Mouse (Mus musculus) liver, embryonic 13.5 days (tissue): ENCODE measurements around the gene Ap3m1. TPM values are rescaled to one million over a fixed set of nuclear protein-coding genes. Genes with fewer than 3 reads are reported as not detected.
A peak's percentile ranks its signal among the peaks of the same experiment; 100 is the strongest.

ENCODE experiments used
- ATAC-seq: fragments of 200-750 bp; cut with Nextera tagmentation; 2 replicates; pipeline ENCODE4 v1.8.0; 2017; ENCODE audit warnings: low read depth, mild to moderate bottlenecking, moderate number of reproducible peaks, moderate library complexity
- DNase-seq: peaks from one replicate; pipeline ENCODE4 v3.0.0; 2022
- H3K27ac ChIP-seq: fragments of 300-500 bp; sonication (generic); 2 replicates; pipeline ENCODE4 v1.5.1; 2015; ENCODE audit warnings: moderate library complexity, mild to moderate bottlenecking, inconsistent platforms
- H3K27me3 ChIP-seq: fragments of 300-500 bp; sonication (generic); 2 replicates; pipeline ENCODE4 v1.6.1; 2015; ENCODE audit warnings: mild to moderate bottlenecking, inconsistent platforms
- H3K36me3 ChIP-seq: fragments of 300-500 bp; sonication (generic); 2 replicates; pipeline ENCODE4 v1.6.1; 2015; ENCODE audit warnings: mild to moderate bottlenecking, inconsistent platforms
- H3K4me1 ChIP-seq: fragments of 300-500 bp; sonication (generic); replicated peaks from 2 replicates; pipeline ENCODE4 v1.6.1; 2015; ENCODE audit warnings: inconsistent platforms
- H3K4me2 ChIP-seq: fragments of 300-500 bp; sonication (generic); 2 replicates; pipeline ENCODE4 v1.6.1; 2015; ENCODE audit warnings: inconsistent platforms, mild to moderate bottlenecking, moderate library complexity
- H3K4me3 ChIP-seq: fragments of 300-500 bp; sonication (generic); replicated peaks from 2 replicates; pipeline ENCODE4 v1.5.1; 2015; ENCODE audit warnings: mild to moderate bottlenecking, inconsistent platforms
- H3K9ac ChIP-seq: fragments of 300-500 bp; sonication (generic); 2 replicates; pipeline ENCODE4 v1.6.1; 2015; ENCODE audit warnings: mild to moderate bottlenecking, inconsistent platforms
- H3K9me3 ChIP-seq: fragments of 300-500 bp; sonication (generic); replicated peaks from 2 replicates; pipeline ENCODE4 v1.6.1; 2016; ENCODE audit warnings: inconsistent platforms
- WGBS: fragments of 180-500 bp; shearing (Covaris S2); methylation state at CpG from one replicate; pipeline ENCODE4 v1.1.7; 2015; ENCODE audit not compliant: insufficient replicate concordance; 5-methylcytosine and 5-hydroxymethylcytosine counted together
- polyA plus RNA-seq: library from polyadenylated mRNA; unstranded; fragments of >200 nt; fragmentation: Nextera tagmentation; extraction: Ambion mirVana; gene quantifications from 2 replicates; pipeline ENCODE4 v1.2.1, GENCODE M21; 2015

Gene Ap3m1
- polyA plus RNA-seq, 1 experiment from 2014 or later: 37.0 TPM

DNA sequence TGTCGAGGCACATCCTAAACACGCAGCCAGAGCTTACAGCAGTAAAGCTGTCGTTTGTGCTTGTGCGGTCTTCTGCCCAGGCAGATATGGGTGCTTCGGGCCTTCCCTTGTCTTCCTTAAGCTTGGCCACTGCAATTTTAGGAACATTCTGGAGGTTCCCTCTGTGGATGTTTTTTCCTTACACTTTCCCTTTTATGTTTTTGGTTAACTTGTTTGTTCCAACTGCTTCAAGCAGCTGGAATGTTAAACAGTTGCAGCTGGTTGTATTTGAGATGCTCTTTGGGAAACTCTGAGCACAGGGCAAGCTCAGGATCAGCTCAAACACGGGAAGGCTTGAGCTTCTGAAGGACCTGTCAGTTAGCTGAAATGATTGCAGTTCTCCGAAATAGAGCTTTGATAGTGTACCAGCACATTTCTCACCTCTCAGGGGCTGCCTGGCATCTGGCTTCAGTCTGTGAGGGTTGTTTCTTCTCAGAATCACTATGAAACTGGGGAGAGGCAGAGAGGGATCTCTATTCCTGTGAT lies 34.6 kb upstream of the Ap3m1 start:
- H3K4me3 ChIP-seq: no peak overlapping the region
- peaks cover 78% of the 10 kb centered on the region for H3K4me1 ChIP-seq
- DNase-seq (no peak), ATAC-seq (no peak)
- WGBS: 61% methylated on average over 7 of the region's 7 CpGs
- peak overlapping the region; percentile 28; the same call in 1 of the 2 replicates for H3K9ac ChIP-seq
- no peaks in the 10 kb centered on the region for H3K27me3 ChIP-seq
- H3K4me2 ChIP-seq: no peak overlapping the region
- H3K36me3 ChIP-seq: peaks cover under 1% of the 10 kb centered on the region
- no peaks in the 10 kb centered on the region for H3K9me3 ChIP-seq
- peak overlapping the region; percentile 29; the same call in 1 of the 2 replicates for H3K27ac ChIP-seq

DNA sequence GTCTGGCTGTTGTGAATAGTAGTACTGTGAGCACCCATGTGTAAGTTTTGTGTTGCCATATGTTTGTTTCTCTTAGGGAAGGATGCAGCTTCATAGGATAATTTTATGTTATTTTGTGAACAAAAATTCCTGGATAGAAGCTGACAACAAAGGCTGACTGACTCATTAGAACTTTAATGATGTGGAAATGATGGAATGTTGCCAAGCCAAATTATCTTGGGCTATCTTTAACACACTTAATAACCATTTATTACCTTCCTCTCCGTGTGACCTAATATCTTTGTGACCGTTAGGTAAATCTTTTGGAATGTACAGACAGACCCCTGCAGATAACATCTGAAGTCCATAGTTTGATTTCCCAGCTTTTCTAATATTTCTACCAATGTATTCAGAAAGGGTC lies 33.8 kb upstream of the Ap3m1 start:
- ATAC-seq (no peak), DNase-seq (no peak)
- Histone ChIP-seq H3K4me3 (no peak overlapping the region), H3K9me3 (no peaks in the 10 kb centered on the region), H3K36me3 (no peaks in the 10 kb centered on the region; the same call in 1 of the 2 replicates), H3K4me1 (peaks cover 85% of the 10 kb centered on the region), H3K27ac (no peak overlapping the region), H3K4me2 (no peak overlapping the region), H3K27me3 (no peaks in the 10 kb centered on the region), H3K9ac (no peak overlapping the region)
- 61% methylated on average over 2 of the region's 2 CpGs for WGBS

DNA sequence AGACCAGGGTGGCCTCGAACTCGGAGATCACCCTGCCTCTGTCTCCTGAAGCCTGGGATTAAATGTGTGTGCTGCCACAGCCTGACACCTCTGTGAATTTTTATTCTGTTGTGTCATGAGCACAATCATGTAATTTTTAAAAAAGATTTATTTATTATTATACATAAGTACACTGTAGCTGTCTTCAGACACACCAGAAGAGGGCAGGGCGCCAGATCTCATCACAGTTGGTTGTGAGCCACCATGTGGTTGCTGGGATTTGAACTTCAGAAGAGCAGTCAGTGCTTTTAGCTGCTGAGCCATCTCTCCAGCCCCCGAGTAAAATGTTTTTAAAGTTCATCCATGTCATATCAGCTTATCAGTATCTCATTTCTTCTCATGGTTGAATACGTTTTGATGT lies 33.4 kb upstream of the Ap3m1 start:
- Histone ChIP-seq H3K4me1 (peaks cover 85% of the 10 kb centered on the region), H3K4me3 (no peak overlapping the region), H3K4me2 (no peak overlapping the region), H3K27me3 (no peaks in the 10 kb centered on the region), H3K27ac (no peak overlapping the region), H3K36me3 (no peaks in the 10 kb centered on the region; the same call in 1 of the 2 replicates), H3K9me3 (no peaks in the 10 kb centered on the region), H3K9ac (no peak overlapping the region)
- 60% methylated on average over 5 of the region's 5 CpGs for WGBS
- ATAC-seq: no peak
- DNase-seq: no peak

DNA sequence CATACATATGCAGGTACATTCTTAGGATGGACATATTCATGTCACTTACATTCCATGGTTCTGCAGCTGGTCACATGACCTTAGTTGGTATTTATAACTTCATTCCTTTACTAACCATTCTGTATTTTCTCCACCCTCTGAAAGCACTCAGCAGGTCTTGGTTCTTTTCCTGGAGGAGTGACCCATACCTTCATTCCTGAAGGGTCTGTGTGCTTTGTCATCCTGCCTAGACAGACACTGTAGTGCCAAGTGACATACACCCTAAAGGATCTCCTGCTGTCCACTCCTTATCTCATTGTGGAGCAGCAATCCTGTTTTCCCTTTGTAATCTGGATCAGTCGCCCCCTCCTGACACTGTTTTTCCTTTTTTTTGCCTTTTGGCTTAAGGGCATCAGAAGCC lies 30.5 kb upstream of the Ap3m1 start:
- no peaks in the 10 kb centered on the region for H3K9me3 ChIP-seq
- no peaks in the 10 kb centered on the region; the same call in 1 of the 2 replicates for H3K36me3 ChIP-seq
- H3K4me2 ChIP-seq: no peak overlapping the region
- WGBS: 45% methylated on average over 1 of the region's 1 CpGs
- no peaks in the 10 kb centered on the region for H3K27me3 ChIP-seq
- DNase-seq: no peak
- no peak for ATAC-seq
- peaks cover 78% of the 10 kb centered on the region for H3K4me1 ChIP-seq
- no peak overlapping the region for H3K4me3 ChIP-seq
- H3K27ac ChIP-seq: no peak overlapping the region
- H3K9ac ChIP-seq: no peak overlapping the region

DNA sequence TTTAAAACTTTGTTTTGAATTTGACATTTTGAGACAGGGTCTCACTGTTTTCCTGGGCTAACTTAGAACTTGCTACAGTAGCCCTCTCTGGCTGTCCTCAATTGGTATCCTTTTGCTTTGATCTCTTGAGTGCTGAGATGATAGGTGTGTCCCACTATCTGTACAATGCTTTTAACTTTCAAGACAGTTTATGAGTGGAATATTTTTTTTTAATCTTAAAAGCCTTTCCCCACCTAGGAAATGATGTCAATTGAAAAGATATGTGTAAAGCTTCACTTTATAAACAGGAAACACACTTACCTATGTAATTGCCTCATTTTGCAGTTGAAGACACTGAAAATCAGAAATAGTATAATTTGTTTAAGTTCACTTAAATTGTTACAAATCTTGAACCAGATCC lies 26.2 kb upstream of the Ap3m1 start:
- 0 out of 2 replicates have a peak overlapping the region, but pooled peaks have one; percentile 60 for H3K27ac ChIP-seq
- peaks cover 82% of the 10 kb centered on the region for H3K4me1 ChIP-seq
- DNase-seq: no peak
- no peaks in the 10 kb centered on the region; the same call in 1 of the 2 replicates for H3K36me3 ChIP-seq
- no peaks in the 10 kb centered on the region for H3K9me3 ChIP-seq
- no peak for ATAC-seq
- H3K4me2 ChIP-seq: peak overlapping the region; percentile 95; the same call in 1 of the 2 replicates
- H3K9ac ChIP-seq: peak overlapping the region; percentile 52
- no peak overlapping the region for H3K4me3 ChIP-seq
- no peaks in the 10 kb centered on the region for H3K27me3 ChIP-seq

DNA sequence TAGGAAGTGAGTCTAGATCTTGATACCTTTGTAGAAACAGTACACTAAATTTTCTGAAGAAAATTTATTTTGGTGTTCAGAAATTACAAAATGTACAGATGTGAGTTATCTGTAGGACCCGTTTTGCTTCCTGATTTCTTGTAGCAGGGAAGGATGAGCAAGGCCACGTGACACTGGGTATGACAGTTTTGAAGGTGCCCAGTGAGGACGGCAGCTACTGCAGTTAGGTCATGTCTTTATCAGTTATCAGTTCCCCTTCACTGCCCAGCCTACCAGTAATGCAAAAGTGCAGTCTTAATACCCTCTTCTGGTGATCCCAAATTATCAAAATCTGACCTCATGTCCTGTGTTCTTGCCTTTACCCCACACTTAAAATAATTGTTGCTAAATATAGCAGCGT lies 25.6 kb upstream of the Ap3m1 start:
- H3K27me3 ChIP-seq: no peaks in the 10 kb centered on the region
- peak overlapping the region; percentile 60 for H3K27ac ChIP-seq
- peaks cover 80% of the 10 kb centered on the region for H3K4me1 ChIP-seq
- no peaks in the 10 kb centered on the region; the same call in 1 of the 2 replicates for H3K36me3 ChIP-seq
- ATAC-seq (0 out of 2 replicates have a peak, but pooled peaks have one; percentile 9), DNase-seq (peak; percentile 52)
- peak overlapping the region; percentile 95 for H3K4me2 ChIP-seq
- H3K9me3 ChIP-seq: no peaks in the 10 kb centered on the region
- H3K9ac ChIP-seq: peak overlapping the region; percentile 83; the same call in 1 of the 2 replicates
- WGBS: 14% methylated on average over 4 of the region's 4 CpGs
- no peak overlapping the region; the same call in 1 of the 2 replicates for H3K4me3 ChIP-seq

DNA sequence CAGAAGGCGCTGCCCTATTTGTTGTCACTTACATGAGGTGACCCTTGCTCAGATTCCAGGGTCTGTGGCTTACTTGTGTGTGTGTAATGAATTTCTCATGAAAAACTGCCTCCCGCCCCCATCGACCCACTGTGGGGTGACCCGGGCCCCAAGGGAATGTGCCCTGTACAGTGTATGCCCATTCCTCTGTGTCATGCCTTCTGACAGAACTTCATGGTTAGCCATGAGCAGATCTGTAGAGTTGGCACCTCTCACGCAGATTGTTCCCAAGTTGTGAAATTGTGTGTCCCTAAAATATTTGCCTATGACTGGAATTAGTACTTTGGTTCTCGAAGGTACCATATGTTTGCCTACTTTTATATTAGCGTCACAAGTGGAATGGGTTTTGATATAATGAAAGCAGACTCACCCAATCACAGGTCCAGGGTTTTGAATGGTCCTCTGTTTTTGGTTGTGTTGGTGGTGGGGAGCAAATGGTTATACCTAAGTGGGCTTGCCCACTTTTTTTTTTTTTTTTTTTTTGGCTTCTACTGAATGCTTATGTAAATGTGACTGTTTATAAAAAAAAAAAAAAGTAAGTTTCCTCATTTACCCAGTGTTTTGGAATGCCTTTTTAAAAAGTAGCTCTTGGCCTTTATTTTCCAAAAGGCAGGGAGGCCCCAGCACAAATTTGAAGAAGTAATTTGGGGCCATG lies 24.3 kb upstream of the Ap3m1 start:
- Histone ChIP-seq H3K4me2 (peak overlapping the region; percentile 95), H3K4me1 (peaks cover 78% of the 10 kb centered on the region), H3K27ac (peak overlapping the region; percentile 94), H3K27me3 (no peaks in the 10 kb centered on the region), H3K9ac (peak overlapping the region; percentile 83), H3K9me3 (no peaks in the 10 kb centered on the region), H3K36me3 (no peaks in the 10 kb centered on the region), H3K4me3 (peak overlapping the region; percentile 77)
- ATAC-seq (peak; percentile 18; the same call in 1 of the 2 replicates), DNase-seq (peak; percentile 28)
- WGBS: 24% methylated on average over 7 of the region's 7 CpGs

DNA sequence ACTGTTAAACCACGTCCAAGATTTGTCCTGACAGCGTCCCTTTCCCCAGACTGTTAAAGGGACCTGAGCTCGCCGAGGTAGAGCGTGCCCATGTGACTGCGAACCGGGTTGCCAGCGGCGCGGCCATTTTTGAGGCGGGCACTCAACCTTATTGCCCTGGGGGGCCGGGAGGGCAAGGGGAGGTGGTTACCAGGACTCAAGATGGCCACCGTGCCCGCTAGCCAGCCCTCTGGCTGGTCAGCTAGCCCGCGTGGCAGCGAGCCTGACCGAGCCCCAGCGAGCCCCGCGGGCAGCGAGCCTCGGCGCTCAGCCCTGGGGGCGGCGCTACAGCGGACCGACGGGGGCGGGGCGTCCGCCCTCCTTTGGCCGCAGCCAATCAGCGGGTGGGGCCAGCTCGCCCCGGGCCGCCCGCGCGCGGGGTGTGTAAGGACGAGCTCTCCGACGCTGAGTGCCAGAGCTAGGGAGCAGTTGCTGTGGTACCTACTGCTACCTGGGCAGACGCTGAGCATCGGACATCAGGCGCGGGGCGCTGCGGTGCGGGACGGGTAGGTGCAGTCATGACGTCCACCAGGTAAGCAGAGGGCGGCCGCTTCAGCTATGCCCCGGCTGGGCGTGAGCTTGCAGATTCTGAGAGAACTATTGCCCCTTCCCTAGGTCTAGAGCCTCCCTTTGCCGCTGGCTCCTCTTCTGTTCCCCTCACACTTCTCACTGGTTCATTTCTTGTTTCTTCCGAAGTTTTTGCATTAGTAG lies 23.6 kb upstream of the Ap3m1 start:
- no peaks in the 10 kb centered on the region for H3K9me3 ChIP-seq
- DNase-seq (peak; percentile 85), ATAC-seq (peak; percentile 94)
- peak overlapping the region; percentile 83 for H3K9ac ChIP-seq
- H3K27me3 ChIP-seq: no peaks in the 10 kb centered on the region
- H3K4me3 ChIP-seq: peak overlapping the region; percentile 77
- H3K4me1 ChIP-seq: peaks cover 75% of the 10 kb centered on the region
- under 1% methylated on average over 55 of the region's 59 CpGs for WGBS
- H3K36me3 ChIP-seq: no peaks in the 10 kb centered on the region
- H3K4me2 ChIP-seq: peak overlapping the region; percentile 95
- peak overlapping the region; percentile 94 for H3K27ac ChIP-seq

DNA sequence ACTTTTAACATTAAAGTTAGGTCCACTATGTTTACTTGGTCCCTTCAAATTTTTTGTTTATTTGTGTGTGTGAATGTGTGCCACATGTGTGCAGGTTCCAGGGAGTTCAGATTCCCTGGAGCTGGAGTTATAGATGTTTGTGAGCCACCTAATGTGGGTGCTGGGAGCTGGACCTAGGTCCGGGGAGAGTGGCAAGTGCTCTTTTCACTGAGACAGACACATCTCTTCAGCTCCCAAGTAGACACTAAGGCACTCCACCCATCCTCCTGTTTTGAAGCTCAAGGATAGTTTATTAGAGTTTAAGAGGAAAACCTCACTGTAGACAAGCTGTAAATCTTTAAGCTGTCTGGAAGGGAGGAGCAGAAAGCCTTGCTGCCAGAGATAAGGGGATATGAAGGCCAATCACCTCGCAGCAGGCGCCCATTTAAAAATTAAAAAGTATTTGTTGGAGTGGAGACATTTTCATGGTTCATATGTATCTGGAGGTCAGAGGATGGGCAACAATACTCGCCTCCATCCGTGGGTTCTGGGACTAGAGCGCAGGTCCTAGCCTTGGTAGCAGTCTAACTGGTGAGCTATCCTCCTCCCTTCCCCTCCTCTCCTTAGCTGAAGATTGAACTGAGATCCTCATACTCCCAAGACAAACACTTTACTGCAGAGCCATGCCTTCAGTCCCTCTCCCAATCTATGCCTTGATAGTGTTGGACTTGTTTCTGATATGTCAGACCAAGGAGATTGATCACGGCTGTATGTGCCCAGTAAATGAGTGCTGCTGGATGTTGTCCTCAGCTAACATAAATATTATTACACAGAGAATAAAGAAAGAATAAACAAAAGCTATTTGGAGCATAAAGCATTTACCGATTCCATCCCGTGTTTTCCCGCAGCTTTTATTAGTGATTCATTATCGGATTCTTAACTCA lies 22.4 kb upstream of the Ap3m1 start:
- Histone ChIP-seq H3K4me1 (peaks cover 76% of the 10 kb centered on the region), H3K9ac (peak overlapping the region; percentile 83), H3K4me3 (peak overlapping the region; percentile 77), H3K9me3 (no peaks in the 10 kb centered on the region), H3K27ac (peak overlapping the region; percentile 94), H3K27me3 (no peaks in the 10 kb centered on the region), H3K36me3 (no peaks in the 10 kb centered on the region), H3K4me2 (peak overlapping the region; percentile 95)
- WGBS: 21% methylated on average over 11 of the region's 11 CpGs
- peak; percentile 14 for ATAC-seq
- peak; percentile 73 for DNase-seq

DNA sequence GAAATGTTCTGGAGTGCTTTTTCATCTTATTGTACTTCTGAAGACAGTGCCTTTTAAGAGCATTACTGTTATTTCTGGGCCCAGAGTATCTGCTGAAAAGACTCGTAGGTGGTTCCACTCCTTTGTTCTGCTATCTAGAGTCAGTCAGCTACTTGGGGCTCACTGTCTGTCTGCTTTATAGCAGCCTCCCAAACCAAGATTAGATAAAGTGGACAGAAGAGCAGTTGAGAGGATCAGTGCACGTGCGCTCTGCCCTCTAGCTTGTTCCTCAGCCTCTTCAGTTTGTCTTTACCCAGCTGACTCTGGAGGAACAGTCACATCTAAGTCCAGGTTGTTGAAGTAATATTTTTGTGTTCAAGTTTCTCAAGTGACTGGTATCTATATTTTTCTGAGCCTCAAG lies 21.7 kb upstream of the Ap3m1 start:
- Histone ChIP-seq H3K27ac (peak overlapping the region; percentile 94), H3K27me3 (no peaks in the 10 kb centered on the region), H3K9me3 (no peaks in the 10 kb centered on the region), H3K36me3 (no peaks in the 10 kb centered on the region), H3K4me1 (peaks cover 71% of the 10 kb centered on the region), H3K4me2 (peak overlapping the region; percentile 95), H3K9ac (peak overlapping the region; percentile 83), H3K4me3 (peak overlapping the region; percentile 77)
- peak; percentile 53 for DNase-seq
- ATAC-seq: peak; percentile 47
- WGBS: 8% methylated on average over 3 of the region's 3 CpGs
